Mouse (Mus musculus): ENCODE measurements at regions not wholly inside any gene's neighbourhood (a gene's known extent, or its start where the extent isn't known, plus 50 kb on each side); places are given as distances from the start of the nearest gene placed in this dataset.

- Histone ChIP-seq H3K36me3 (ENCODE audit: control insufficient read depth, insufficient read depth, low read length) (no peaks in the 10 kb centered on the region), H3K4me3 (no peak overlapping the region), H3K27me3 (ENCODE audit: control insufficient read depth, insufficient read depth, low read length) (no peaks in the 10 kb centered on the region), H3K4me1 (ENCODE audit: control insufficient read depth, insufficient read depth, low read length) (no peaks in the 10 kb centered on the region), H3K27ac (no peak overlapping the region), H3K9ac (ENCODE audit: low read depth, low read length) (no peak overlapping the region), H3K79me2 (replicated peaks; ENCODE audit: control insufficient read depth, insufficient read depth, low read length) (no peaks in the 10 kb centered on the region)
- no peak for DNase-seq
- 80% methylated on average over 4 of the region's 4 CpGs for WGBS
- intact Hi-C loops (cut with DNase I): no loop called here
- TF ChIP-seq POLR2A (IDR thresholded peaks at IDR 0.05; ENCODE audit: insufficient read depth, low read depth, low read length) (no peak), EP300 (IDR thresholded peaks at IDR 0.05; ENCODE audit: insufficient read depth, low read depth, low read length) (no peak), CTCF (IDR thresholded peaks at IDR 0.05) (no peak)
Observed at GRCm38 (mm10) chr16:64275860-64276597, 326.2 kb downstream of the Csnka2ip start.

- Histone ChIP-seq H3K36me3 (ENCODE audit: control insufficient read depth, insufficient read depth, low read length) (no peaks in the 10 kb centered on the region), H3K27me3 (ENCODE audit: control insufficient read depth, insufficient read depth, low read length) (no peaks in the 10 kb centered on the region), H3K27ac (no peak overlapping the region), H3K79me2 (replicated peaks; ENCODE audit: control insufficient read depth, insufficient read depth, low read length) (no peaks in the 10 kb centered on the region), H3K9ac (ENCODE audit: low read depth, low read length) (no peak overlapping the region), H3K4me3 (no peak overlapping the region), H3K4me1 (ENCODE audit: control insufficient read depth, insufficient read depth, low read length) (no peaks in the 10 kb centered on the region)
- intact Hi-C loops (cut with DNase I): no loop called here
- WGBS: 71% methylated on average over 5 of the region's 5 CpGs
- TF ChIP-seq EP300 (IDR thresholded peaks at IDR 0.05; ENCODE audit: insufficient read depth, low read depth, low read length) (no peak), CTCF (IDR thresholded peaks at IDR 0.05) (no peak), POLR2A (IDR thresholded peaks at IDR 0.05; ENCODE audit: insufficient read depth, low read depth, low read length) (no peak)
- no peak for DNase-seq
Observed at GRCm38 (mm10) chr16:64275420-64275819, 326.8 kb downstream of the Csnka2ip start.

- TF ChIP-seq EP300 (IDR thresholded peaks at IDR 0.05; ENCODE audit: insufficient read depth, low read depth, low read length): no peak
- TF ChIP-seq POLR2A (IDR thresholded peaks at IDR 0.05; ENCODE audit: insufficient read depth, low read depth, low read length): no peak
- TF ChIP-seq CTCF (IDR thresholded peaks at IDR 0.05): no peak
- no peak overlapping the region for H3K4me3 ChIP-seq
- H3K9ac ChIP-seq (ENCODE audit: low read depth, low read length): no peak overlapping the region
- 86% methylated on average over 11 of the region's 11 CpGs for WGBS
- no peaks in the 10 kb centered on the region for H3K36me3 ChIP-seq (ENCODE audit: control insufficient read depth, insufficient read depth, low read length)
- H3K27ac ChIP-seq: no peak overlapping the region
- DNase-seq: no peak
- H3K4me1 ChIP-seq (ENCODE audit: control insufficient read depth, insufficient read depth, low read length): no peaks in the 10 kb centered on the region
- no peaks in the 10 kb centered on the region for H3K27me3 ChIP-seq (ENCODE audit: control insufficient read depth, insufficient read depth, low read length)
- H3K79me2 ChIP-seq (replicated peaks; ENCODE audit: control insufficient read depth, insufficient read depth, low read length): no peaks in the 10 kb centered on the region
- intact Hi-C loops (cut with DNase I): no loop called here
Observed at GRCm38 (mm10) chr16:64264960-64265736, 337.1 kb downstream of the Csnka2ip start.

GRCm38 (mm10) chr16:64251155-64251554, 351.1 kb downstream of the Csnka2ip start:
- no peaks in the 10 kb centered on the region for H3K36me3 ChIP-seq (ENCODE audit: control insufficient read depth, insufficient read depth, low read length)
- no peaks in the 10 kb centered on the region for H3K27me3 ChIP-seq (ENCODE audit: control insufficient read depth, insufficient read depth, low read length)
- 71% methylated on average over 1 of the region's 1 CpGs for WGBS
- H3K27ac ChIP-seq: no peak overlapping the region
- H3K4me1 ChIP-seq (ENCODE audit: control insufficient read depth, insufficient read depth, low read length): no peaks in the 10 kb centered on the region
- DNase-seq: no peak
- TF ChIP-seq POLR2A (IDR thresholded peaks at IDR 0.05; ENCODE audit: insufficient read depth, low read depth, low read length) (no peak), EP300 (IDR thresholded peaks at IDR 0.05; ENCODE audit: insufficient read depth, low read depth, low read length) (no peak), CTCF (IDR thresholded peaks at IDR 0.05) (no peak)
- H3K79me2 ChIP-seq (replicated peaks; ENCODE audit: control insufficient read depth, insufficient read depth, low read length): no peaks in the 10 kb centered on the region
- no peak overlapping the region for H3K9ac ChIP-seq (ENCODE audit: low read depth, low read length)
- no peak overlapping the region for H3K4me3 ChIP-seq
- intact Hi-C loops (cut with DNase I): no loop called here

GRCm38 (mm10) chr16:64248743-64249142, 353.5 kb downstream of the Csnka2ip start:
- WGBS: 83% methylated on average over 4 of the region's 4 CpGs

GRCm38 (mm10) chr16:64245942-64246341, 356.3 kb downstream of the Csnka2ip start:
- intact Hi-C loops (cut with DNase I): no loop called here
- no peak for TF ChIP-seq EP300 (IDR thresholded peaks at IDR 0.05; ENCODE audit: insufficient read depth, low read depth, low read length)
- no peak for TF ChIP-seq POLR2A (IDR thresholded peaks at IDR 0.05; ENCODE audit: insufficient read depth, low read depth, low read length)
- no peak for TF ChIP-seq CTCF (IDR thresholded peaks at IDR 0.05)
- WGBS: 82% methylated on average over 1 of the region's 1 CpGs

More at GRCm38 (mm10) chr16:64248743-64249142, 353.5 kb downstream of the Csnka2ip start:
- H3K4me3 ChIP-seq: no peak overlapping the region
- no peaks in the 10 kb centered on the region for H3K4me1 ChIP-seq (ENCODE audit: control insufficient read depth, insufficient read depth, low read length)
- H3K9ac ChIP-seq (ENCODE audit: low read depth, low read length): no peak overlapping the region
- DNase-seq: no peak
- TF ChIP-seq EP300 (IDR thresholded peaks at IDR 0.05; ENCODE audit: insufficient read depth, low read depth, low read length) (no peak), POLR2A (IDR thresholded peaks at IDR 0.05; ENCODE audit: insufficient read depth, low read depth, low read length) (no peak), CTCF (IDR thresholded peaks at IDR 0.05) (no peak)
- H3K27ac ChIP-seq: no peak overlapping the region
- no peaks in the 10 kb centered on the region for H3K36me3 ChIP-seq (ENCODE audit: control insufficient read depth, insufficient read depth, low read length)
- H3K79me2 ChIP-seq (replicated peaks; ENCODE audit: control insufficient read depth, insufficient read depth, low read length): no peaks in the 10 kb centered on the region
- intact Hi-C loops (cut with DNase I): no loop called here
- no peaks in the 10 kb centered on the region for H3K27me3 ChIP-seq (ENCODE audit: control insufficient read depth, insufficient read depth, low read length)

More at GRCm38 (mm10) chr16:64245942-64246341, 356.3 kb downstream of the Csnka2ip start:
- Histone ChIP-seq H3K79me2 (replicated peaks; ENCODE audit: control insufficient read depth, insufficient read depth, low read length) (no peaks in the 10 kb centered on the region), H3K36me3 (ENCODE audit: control insufficient read depth, insufficient read depth, low read length) (no peaks in the 10 kb centered on the region), H3K4me3 (no peak overlapping the region), H3K4me1 (ENCODE audit: control insufficient read depth, insufficient read depth, low read length) (no peaks in the 10 kb centered on the region), H3K27me3 (ENCODE audit: control insufficient read depth, insufficient read depth, low read length) (no peaks in the 10 kb centered on the region), H3K27ac (no peak overlapping the region), H3K9ac (ENCODE audit: low read depth, low read length) (no peak overlapping the region)
- no peak for DNase-seq

All from heart, adult 2 months (tissue).